Mouse (Mus musculus) spleen, adult 10 weeks (tissue): Measurements from ENCODE around the gene Rab27a. TPM values are rescaled to one million over a fixed set of nuclear protein-coding genes. Genes with fewer than 3 reads are reported as not detected.

Source experiments
- polyA plus RNA-seq: library from polyadenylated mRNA; stranded (reverse); fragments of 350-450 nt; fragmentation: Illumina TruSeq; extraction: RNeasy Lipid Tissue Mini Kit (QIAGEN cat#74804); gene quantifications from one replicate; pipeline ENCODE4 v1.2.3, GENCODE M21; 2015; ENCODE audit warnings: low replicate concordance; ENCODE audit not compliant: insufficient read depth

The Rab27a gene
- polyA plus RNA-seq, result 30.8 TPM

DNA sequence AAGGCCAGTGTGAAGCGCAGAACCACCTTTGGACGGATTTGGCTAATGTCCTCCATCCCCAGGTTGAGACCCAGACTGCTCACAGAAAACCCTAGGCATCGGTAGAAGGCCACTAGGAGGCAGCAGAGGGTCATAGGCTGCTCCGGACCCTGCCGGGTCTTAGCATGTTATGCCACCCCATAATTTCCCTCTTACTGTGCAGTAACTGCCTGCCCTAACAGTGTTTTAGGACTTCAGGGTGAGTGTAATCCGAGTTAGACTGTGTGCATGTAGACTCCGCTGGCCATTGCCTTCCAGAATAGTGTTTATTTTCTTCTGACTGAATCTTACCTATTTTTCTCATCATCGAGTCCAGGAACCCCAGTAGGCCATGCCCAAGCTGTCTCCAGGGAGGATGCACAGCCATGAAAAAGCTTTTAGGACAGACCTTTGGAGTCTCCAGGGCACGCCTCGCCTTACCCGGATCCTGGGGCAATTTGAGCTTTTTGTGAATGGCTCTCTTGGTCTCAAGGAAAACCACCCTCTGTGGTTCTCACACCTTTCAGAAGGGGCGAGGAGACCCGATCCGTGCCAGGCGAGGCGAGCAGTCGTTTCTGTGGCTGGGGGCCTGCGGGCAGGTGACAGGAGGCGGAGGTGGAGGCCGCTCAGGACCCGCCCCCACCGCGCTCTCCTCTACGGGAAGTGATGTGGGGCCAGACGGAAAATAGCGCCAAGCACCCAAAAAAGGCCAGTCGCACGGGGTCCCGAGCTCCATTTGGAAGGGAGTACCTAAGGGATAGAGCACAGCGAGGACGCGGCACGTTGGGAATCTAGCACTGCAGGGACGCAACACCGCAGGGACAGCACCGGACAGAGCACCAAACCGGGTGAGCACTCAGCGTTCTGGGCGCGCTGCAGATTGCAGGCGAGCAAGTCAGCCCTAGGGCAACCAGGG is at the start of gene Rab27a:
Gene Rab27a (plus strand): TSS at position 709 of the 934 bp plus-strand sequence.

GRCm38 (mm10) chr9:73040080-73040479 is 4.6 kb upstream of the Rab27a start, which contains the start of gene Pigb:
Gene Pigb, minus strand, starts transcription at chr9:73040378.

DNA sequence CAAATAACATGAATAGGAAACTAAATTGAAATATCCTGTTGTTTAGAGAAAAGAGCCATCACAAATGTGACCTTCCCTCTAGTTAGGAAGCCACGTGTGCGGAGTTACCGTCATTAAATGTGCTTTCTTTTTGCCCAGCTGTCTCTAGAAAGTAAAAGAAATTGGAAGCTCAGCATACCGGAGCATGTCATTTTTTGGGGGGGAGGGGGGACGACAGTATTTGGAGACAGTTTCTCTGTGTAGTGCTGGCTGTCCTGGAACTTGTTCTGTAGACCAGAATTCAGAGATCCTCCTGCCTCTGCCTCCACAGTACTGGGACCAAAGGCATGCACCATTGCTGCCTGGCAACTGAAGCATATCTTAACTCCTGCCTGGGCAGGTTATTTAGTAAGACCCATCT is 56.9 kb downstream of the Rab27a start, which contains the start of gene Khdc3:
Gene Khdc3 (plus strand): TSS at position 301 of the 400 bp plus-strand sequence.

DNA sequence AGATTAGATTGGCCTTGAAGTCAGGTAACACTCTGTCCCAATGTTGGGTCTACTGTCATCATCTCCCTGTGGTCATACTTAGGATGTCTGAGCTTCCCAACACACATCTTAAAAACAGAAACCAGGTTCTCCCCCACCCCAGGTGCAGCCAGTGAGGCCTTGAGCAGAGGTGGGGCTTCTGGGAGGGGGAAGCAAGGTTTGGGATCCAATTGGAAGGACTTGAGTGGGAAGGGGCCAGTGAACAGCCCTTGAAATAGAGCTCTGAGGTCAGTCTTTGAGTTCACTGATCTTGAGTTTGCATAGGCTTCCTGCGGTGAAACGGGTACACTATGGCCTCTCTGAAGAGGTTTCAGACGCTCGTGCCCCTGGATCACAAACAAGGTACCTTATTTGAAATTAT is 57.5 kb downstream of the Rab27a start, which contains the start of gene Gm20509:
Gene Gm20509 (plus strand): TSS at position 290 of the 400 bp plus-strand sequence.

GRCm38 (mm10) chr9:73112919-73113906 is 68.6 kb downstream of the Rab27a start, which contains the start of gene Rsl24d1:
Gene Rsl24d1, plus strand, starts transcription at chr9:73113426.

Other genes with a start within 250 kb of the Rab27a start
- 0.26 TPM for gene Prtg, start 238.0 kb upstream of the Rab27a start, polyA plus RNA-seq
- gene Pygo1, start 119.2 kb upstream of the Rab27a start, polyA plus RNA-seq, result 1.3 TPM
- gene Dyx1c1, start 86.1 kb upstream of the Rab27a start, polyA plus RNA-seq, result 1.9 TPM
- gene Gm44503, start 86.0 kb upstream of the Rab27a start, polyA plus RNA-seq, result not detected
- 7.8 TPM for gene Ccpg1os, start 59.5 kb upstream of the Rab27a start, polyA plus RNA-seq
- gene Ccpg1, start 59.4 kb upstream of the Rab27a start, polyA plus RNA-seq, result 77.0 TPM
- 15.8 TPM for gene Pigb, start 4.5 kb upstream of the Rab27a start, polyA plus RNA-seq
- gene Khdc3, start 57.0 kb downstream of the Rab27a start, polyA plus RNA-seq, result 1.3 TPM
- gene Gm20509, start 57.6 kb downstream of the Rab27a start, polyA plus RNA-seq, result not detected
- gene Rsl24d1, start 68.6 kb downstream of the Rab27a start, polyA plus RNA-seq, result 77.2 TPM